Mouse (Mus musculus): ENCODE data around the gene Olfr866. TPM values are rescaled to one million over a fixed set of nuclear protein-coding genes. Genes with fewer than 3 reads are reported as not detected.

Olfr866 gene
- not detected for total RNA-seq (2021)
- long read RNA-seq, experiment 1: 0 reads
- long read RNA-seq, experiment 2: 0 reads

- intact Hi-C loops (cut with DNase I): no loop called here
- DNase-seq (ENCODE audit: low spot score in 2 of 2): no peak
Observed at GRCm38 (mm10) chr9:20027935-20028334, at the start of gene Olfr866. Gene Olfr866 (minus strand): TSS chr9:20028035.

DNA sequence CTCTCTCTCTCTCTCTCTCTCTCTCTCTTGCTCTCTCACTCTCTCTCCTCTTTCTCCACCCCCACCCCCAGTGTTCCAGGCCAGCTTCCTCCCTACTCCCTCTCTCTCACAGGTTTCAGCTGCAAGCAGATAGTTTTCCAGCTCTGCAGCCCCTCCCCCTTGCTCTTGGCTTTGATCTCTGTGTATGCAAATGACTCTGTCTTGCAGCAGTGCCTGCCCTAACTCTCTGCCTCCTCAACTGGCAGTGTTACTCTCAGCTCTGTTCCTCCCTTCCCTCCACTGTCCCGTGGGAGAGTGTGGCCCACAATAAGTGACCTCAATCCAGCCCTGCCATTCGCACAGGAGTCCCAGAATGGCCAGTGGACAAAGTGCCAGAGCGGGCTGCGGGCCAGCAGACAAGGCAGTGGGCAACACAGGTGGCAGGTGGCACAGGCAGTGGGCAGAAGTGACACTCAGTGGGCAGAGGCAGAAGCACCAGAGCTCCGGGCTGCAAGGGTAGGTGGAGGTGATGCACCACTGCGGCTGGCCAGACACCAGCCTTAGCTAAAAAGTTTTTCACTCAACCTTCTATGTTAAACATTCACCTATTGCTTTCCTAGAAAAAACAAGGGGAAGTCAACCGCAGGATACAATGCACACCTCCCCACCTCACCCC is 45.8 kb upstream of the Olfr866 start:
- intact Hi-C loops (cut with DNase I): no loop called here
- DNase-seq (ENCODE audit: low spot score in 2 of 2): no peak

DNA sequence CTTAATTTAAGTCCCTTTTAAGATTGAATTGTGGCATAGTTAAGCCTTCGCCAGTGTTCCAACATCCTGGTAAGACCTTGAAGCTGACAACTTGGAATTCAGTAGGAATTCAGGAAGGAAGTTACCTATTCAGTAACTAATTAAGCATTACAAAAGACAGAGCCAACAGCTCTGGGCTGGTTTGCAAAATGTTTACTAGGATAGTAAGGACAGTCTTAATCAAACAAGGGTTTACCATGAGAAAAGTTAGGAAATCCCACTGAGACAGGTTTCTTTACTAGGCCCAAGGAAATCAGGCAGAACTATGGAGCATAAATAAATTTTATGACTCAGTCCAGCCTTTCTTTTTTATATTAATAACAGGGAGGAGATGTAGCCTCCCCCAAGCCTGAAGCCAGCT is 43.5 kb upstream of the Olfr866 start:
- no peak for DNase-seq (ENCODE audit: low spot score in 2 of 2)
- intact Hi-C loops (cut with DNase I): no loop called here

DNA sequence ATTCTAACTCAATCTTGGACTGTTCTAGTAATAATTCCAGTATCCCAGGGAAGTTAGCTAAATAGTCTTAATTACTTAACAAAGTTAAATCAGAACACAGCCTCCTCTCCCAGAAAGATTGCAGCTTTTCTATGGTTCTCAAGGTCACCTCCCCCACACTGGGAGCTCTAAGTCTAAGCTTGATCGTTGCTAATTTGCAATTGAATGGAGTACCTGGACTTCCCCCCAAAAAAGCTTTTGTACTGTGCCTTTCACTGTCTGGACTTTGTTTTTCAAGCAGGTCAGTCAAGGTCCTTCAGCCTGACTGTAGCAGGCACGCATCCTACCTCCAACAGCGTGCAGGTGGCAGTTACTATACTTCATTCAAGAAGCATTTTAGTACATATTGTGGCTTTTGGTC is 42.4 kb upstream of the Olfr866 start:
- intact Hi-C loops (cut with DNase I): no loop called here
- DNase-seq (ENCODE audit: low spot score in 2 of 2): no peak

DNA sequence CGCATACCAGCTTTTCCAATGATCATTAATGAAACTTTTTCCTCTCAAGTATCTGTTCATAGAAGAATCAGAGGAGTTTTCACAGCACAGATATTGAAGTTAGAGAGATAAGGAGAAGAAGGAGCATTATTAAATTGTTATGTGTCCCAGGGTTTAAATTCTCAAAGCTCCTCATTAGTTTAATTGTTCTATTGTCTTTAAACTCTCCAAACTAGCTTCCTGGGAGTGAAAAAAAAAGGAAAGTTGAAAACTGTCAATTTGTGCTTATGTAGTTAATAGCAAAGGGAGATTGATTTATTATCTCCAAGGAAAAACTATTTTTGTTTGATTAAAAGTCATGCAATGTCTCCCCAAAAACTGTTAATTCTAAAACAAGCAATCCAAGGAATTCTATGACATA is 29.6 kb upstream of the Olfr866 start, which contains the start of gene Olfr867:
TSS of gene Olfr867 (minus strand) at position 101 of the 400 bp plus-strand sequence.
- intact Hi-C loops (cut with DNase I): no loop called here
- DNase-seq (ENCODE audit: low spot score in 2 of 2): no peak

DNA sequence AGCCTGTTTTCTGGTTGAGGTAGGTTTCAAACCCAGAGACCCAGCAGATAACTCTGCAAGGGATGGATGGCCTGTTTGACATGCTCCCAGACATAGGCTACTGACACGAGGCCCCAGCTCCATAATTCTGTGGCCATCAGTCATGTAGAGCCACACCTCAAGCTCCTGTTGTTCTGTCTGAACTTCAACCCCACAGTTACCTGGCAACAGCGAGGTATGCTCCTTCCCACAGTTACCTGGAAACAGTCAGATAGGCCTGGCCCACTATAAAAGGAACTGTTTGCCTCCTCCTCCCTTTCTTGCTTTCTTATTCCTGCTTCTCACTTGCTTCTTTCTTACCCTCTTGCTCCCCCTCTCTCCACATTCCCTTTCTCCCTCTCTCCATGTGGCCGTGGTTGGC is 20.1 kb upstream of the Olfr866 start:
- DNase-seq (ENCODE audit: low spot score in 2 of 2): no peak
- intact Hi-C loops (cut with DNase I): no loop called here

Small RNA genes lying within 50 kb of the gene (microRNA-seq; reads per million reads assigned to microRNA genes)
- 0 reads per million in 2 experiments for gene Gm26231
- 0 reads per million in 2 experiments for gene Gm44395

Other genes with a start within 250 kb of the Olfr866 start
- gene Olfr58, start 247.8 kb downstream of the Olfr866 start, total RNA-seq (2021): not detected
- not detected for gene Olfr859, start 223.1 kb downstream of the Olfr866 start, total RNA-seq (2021)
- gene Olfr860, start 178.3 kb downstream of the Olfr866 start, total RNA-seq (2021): not detected
- not detected for gene Olfr862, start 140.0 kb downstream of the Olfr866 start, total RNA-seq (2021)
- not detected for gene Olfr77, start 111.2 kb downstream of the Olfr866 start, total RNA-seq (2021)
- gene Olfr867, start 29.5 kb upstream of the Olfr866 start, total RNA-seq (2021): not detected
- not detected for gene Olfr868, start 70.6 kb upstream of the Olfr866 start, total RNA-seq (2021)
- not detected for gene Olfr869, start 101.0 kb upstream of the Olfr866 start, total RNA-seq (2021)
- gene Olfr870, start 146.0 kb upstream of the Olfr866 start, total RNA-seq (2021): not detected
- gene Olfr871, start 184.2 kb upstream of the Olfr866 start, total RNA-seq (2021): not detected
- gene Olfr872, start 209.1 kb upstream of the Olfr866 start, total RNA-seq (2021): not detected

All from left cerebral cortex, postnatal 14 days (tissue).